Mouse (Mus musculus) midbrain, embryonic 12.5 days (tissue): ENCODE results near the gene Kif26b. TPM values are rescaled to one million over a fixed set of nuclear protein-coding genes. Genes with fewer than 3 reads are reported as not detected.

Experiments
- ATAC-seq: fragments of 200-750 bp; cut with Nextera tagmentation; 2 replicates; pipeline ENCODE4 v1.8.0; 2017; ENCODE audit warnings: low read depth, moderate TSS enrichment, moderate library complexity; ENCODE audit not compliant: low FRiP score
- H3K27ac ChIP-seq: fragments of 300-500 bp; sonication (generic); replicated peaks from 2 replicates; pipeline ENCODE4 v1.5.1; 2016; ENCODE audit warnings: mild to moderate bottlenecking
- H3K27me3 ChIP-seq: fragments of 300-500 bp; sonication (generic); 2 replicates; pipeline ENCODE4 v1.6.1; 2016; ENCODE audit warnings: mild to moderate bottlenecking
- H3K36me3 ChIP-seq: fragments of 300-500 bp; sonication (generic); 2 replicates; pipeline ENCODE4 v1.6.1; 2016
- H3K4me1 ChIP-seq: fragments of 300-500 bp; sonication (generic); 2 replicates; pipeline ENCODE4 v1.6.1; 2016
- H3K4me2 ChIP-seq: fragments of 300-500 bp; sonication (generic); replicated peaks from 2 replicates; pipeline ENCODE4 v1.6.1; 2016; ENCODE audit warnings: mild to moderate bottlenecking, moderate library complexity
- H3K4me3 ChIP-seq: fragments of 300-500 bp; sonication (generic); 2 replicates; pipeline ENCODE4 v1.5.1; 2016; ENCODE audit warnings: mild to moderate bottlenecking
- H3K9ac ChIP-seq: fragments of 300-500 bp; sonication (generic); replicated peaks from 2 replicates; pipeline ENCODE4 v1.6.1; 2016; ENCODE audit warnings: mild to moderate bottlenecking, moderate library complexity
- H3K9me3 ChIP-seq: fragments of 300-500 bp; sonication (generic); 2 replicates; pipeline ENCODE4 v1.6.1; 2016; ENCODE audit warnings: mild to moderate bottlenecking
- WGBS: fragments of 180-500 bp; shearing (Covaris S2); methylation state at CpG from one replicate; pipeline ENCODE4 v1.1.7; 2016; 5-methylcytosine and 5-hydroxymethylcytosine counted together
- polyA plus RNA-seq: library from polyadenylated mRNA; unstranded; fragments of >200 nt; fragmentation: Nextera tagmentation; extraction: Ambion mirVana; gene quantifications from 2 replicates; pipeline ENCODE4 v1.2.1, GENCODE M21; 2016

The Kif26b gene
- polyA plus RNA-seq, 1 experiment from 2014 or later: 8.8 TPM

DNA sequence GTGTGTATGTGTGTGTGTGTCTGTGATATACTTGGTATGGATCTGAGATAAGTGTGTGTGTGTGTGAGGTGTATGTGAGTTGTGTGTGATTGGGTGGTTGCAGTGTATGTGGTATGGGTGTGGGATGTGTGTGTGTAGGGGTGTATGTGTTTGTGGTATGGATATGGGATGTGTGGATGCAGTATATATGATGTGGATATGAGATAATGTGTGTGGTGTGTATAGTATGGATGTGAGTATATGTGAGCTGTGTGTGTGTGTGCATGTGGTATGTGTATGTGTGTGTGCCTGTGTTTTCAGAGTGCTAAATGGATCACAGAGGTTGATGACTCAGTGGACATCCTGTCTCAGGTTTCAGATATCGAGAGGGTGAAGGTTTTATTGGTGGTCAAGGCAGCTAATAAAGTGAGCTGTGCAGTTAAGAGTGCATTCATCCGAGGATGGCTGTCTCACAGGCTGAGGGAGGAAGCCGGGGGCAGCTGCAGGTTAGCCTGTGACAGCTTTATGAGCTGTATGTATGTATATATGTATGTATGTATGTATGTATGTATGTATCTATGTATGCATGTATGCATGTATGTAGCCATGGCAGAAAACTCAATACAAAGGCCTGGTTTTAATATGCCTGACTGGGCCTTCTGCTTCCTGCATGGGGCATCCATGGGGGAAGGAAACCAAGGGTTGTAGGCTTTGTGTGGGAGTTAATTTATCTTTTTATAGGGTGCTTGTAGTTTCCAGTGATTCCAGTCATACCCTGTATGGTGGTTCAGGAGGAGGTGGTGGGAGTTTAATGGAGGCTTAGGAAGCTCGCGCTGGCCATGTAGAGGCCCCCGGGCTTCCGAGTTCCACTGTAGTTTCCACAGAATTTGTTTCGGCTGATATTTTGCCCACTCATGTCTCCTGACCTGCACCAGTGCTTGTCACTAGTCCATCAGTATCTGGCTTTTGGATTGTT is 14.3 kb downstream of the Kif26b start:
- H3K9ac ChIP-seq: no peak overlapping the region
- no peak overlapping the region for H3K27ac ChIP-seq
- H3K27me3 ChIP-seq: no peaks in the 10 kb centered on the region
- no peak overlapping the region for H3K4me3 ChIP-seq
- no peaks in the 10 kb centered on the region; the same call in 1 of the 2 replicates for H3K4me1 ChIP-seq
- H3K4me2 ChIP-seq: no peak overlapping the region
- 87% methylated on average over 8 of the region's 8 CpGs for WGBS
- ATAC-seq: no peak
- H3K36me3 ChIP-seq: no peaks in the 10 kb centered on the region
- H3K9me3 ChIP-seq: no peaks in the 10 kb centered on the region

DNA sequence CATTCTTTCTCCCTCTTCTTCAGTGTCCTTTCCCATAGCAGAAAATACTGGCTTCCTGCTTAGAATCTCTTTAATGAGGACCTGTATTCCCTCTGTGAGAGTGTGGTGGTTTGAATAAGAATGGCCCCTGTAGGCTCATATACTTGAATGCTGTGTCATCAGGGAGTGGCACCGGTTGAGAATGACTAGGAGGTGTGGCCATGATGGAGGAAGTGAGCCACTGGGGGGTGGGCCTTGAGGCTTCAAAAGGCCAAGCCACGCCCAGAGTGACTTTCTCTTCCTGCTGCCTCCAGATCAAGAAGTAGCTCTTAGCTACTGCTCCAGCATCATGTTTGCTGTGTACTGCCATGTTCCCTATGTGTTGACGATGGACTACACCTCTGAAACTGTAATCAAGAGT is 15.7 kb downstream of the Kif26b start:
- H3K4me3 ChIP-seq: no peak overlapping the region
- no peak for ATAC-seq
- 83% methylated on average over 3 of the region's 3 CpGs for WGBS

DNA sequence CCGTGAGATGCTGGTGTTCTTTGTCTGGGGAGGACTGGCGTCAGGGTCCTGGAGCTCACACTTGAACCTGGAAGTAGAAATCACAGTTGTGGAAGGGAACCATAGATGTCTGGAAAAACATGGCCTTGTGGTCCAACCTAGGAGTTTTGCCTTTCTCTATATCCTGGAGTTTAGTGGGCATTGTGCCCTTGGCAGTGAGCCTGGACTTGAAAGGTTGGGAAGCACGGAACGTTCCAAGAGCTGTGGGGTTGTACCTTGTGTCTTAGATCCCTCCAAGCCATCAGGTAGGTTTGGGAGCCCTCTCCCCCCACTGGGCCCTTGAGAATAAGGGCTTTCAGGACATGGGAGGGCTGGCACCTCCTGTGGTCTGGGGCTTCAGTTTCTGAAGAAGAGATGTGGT is 20.7 kb downstream of the Kif26b start:
- Histone ChIP-seq H3K9me3 (no peaks in the 10 kb centered on the region), H3K27ac (no peak overlapping the region), H3K4me1 (peaks cover 8% of the 10 kb centered on the region), H3K27me3 (no peaks in the 10 kb centered on the region), H3K36me3 (no peaks in the 10 kb centered on the region), H3K4me3 (no peak overlapping the region), H3K4me2 (no peak overlapping the region), H3K9ac (no peak overlapping the region)
- WGBS: 86% methylated on average over 4 of the region's 4 CpGs
- ATAC-seq: no peak

More for the DNA sequence above, 15.7 kb downstream of the Kif26b start:
- H3K27me3 ChIP-seq: no peaks in the 10 kb centered on the region
- H3K9me3 ChIP-seq: no peaks in the 10 kb centered on the region
- H3K4me2 ChIP-seq: no peak overlapping the region
- no peaks in the 10 kb centered on the region; the same call in 1 of the 2 replicates for H3K4me1 ChIP-seq
- H3K9ac ChIP-seq: no peak overlapping the region
- H3K27ac ChIP-seq: no peak overlapping the region
- H3K36me3 ChIP-seq: no peaks in the 10 kb centered on the region

DNA sequence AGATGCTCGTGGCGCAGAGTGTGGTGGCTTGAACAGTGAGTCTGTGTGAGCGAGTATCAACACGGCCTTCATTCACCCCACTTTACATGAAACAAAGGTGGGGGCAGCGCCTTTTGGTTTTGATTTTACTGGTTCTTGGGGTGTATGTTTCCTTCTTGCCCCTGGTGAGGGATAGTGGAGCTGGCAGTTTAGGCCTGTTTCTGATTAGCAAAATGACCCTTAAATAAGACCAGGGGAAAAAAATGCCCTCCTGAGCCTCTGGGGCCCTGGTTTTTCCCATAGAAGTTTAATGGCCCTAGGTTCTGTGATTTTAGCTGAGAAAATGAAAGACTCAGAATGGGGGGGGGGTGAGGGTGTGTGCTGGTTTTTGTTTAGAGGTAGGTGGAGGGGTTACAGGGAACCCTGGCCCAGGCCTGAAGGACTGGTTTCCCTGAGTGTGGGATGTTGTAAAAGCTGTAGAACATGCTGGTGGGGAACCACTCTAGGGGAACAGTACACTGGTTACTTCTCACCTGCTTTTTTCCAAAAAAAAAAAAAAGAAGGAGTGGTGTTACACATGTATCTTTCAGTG is 21.6 kb downstream of the Kif26b start:
- peaks cover 8% of the 10 kb centered on the region for H3K4me1 ChIP-seq
- WGBS: 78% methylated on average over 5 of the region's 5 CpGs
- H3K9ac ChIP-seq: no peak overlapping the region
- no peaks in the 10 kb centered on the region for H3K36me3 ChIP-seq
- H3K9me3 ChIP-seq: no peaks in the 10 kb centered on the region
- no peak for ATAC-seq
- no peak overlapping the region for H3K4me2 ChIP-seq
- H3K27me3 ChIP-seq: no peaks in the 10 kb centered on the region
- no peak overlapping the region for H3K4me3 ChIP-seq
- no peak overlapping the region for H3K27ac ChIP-seq

DNA sequence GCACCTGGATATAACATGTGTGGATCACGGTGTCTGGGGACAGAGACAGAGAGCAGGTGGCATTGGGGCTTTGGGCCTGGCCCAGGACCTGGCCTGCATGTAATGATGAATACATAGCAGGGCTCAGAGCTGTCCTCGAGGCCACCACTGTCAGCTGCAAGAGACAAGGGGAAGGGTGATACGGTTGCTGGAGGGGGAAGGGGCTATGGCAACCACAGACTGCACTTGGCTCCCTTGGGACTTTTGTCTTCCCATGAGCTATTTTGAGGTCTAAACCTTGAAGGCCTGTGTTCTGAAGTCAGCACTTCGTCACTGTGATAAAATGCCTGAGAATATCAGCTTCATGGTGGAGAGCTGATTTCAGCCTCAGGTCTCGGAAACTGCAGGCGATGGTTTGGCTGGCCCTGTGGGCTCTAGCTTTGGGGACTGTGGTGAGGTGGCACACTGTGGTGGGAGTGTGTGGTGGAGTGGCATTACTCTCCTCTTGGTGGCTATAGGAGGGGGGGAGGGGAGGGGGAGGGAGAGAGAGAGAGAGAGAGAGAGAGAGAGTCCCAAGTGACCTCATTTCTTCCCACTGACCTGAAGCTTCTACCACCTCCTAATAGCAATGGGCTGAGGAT is 23.5 kb downstream of the Kif26b start:
- no peak overlapping the region for H3K4me2 ChIP-seq
- H3K9ac ChIP-seq: no peak overlapping the region
- H3K36me3 ChIP-seq: no peaks in the 10 kb centered on the region
- no peaks in the 10 kb centered on the region for H3K9me3 ChIP-seq
- H3K27ac ChIP-seq: no peak overlapping the region
- H3K4me1 ChIP-seq: peaks cover 8% of the 10 kb centered on the region
- H3K27me3 ChIP-seq: no peaks in the 10 kb centered on the region
- H3K4me3 ChIP-seq: no peak overlapping the region
- no peak for ATAC-seq
- WGBS: 84% methylated on average over 6 of the region's 6 CpGs

DNA sequence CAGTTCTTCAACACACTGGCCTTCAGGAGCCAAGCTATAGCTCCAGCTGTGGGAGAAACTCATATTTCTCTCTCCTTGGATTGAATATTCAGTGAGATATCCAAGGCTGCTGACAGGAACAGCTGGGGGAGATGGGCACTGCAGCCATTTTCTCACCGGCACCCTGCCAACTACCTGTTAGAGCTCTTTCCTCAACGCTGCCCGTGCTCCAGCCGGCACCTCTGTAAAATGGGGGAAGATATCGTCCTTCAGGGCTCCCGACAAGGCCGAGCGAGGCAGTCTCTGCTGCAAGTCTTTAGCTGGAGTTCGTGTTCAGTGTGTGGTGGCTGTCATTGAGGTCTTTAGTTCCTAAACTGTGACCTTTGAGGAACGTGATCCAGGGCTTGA is 24.0 kb downstream of the Kif26b start:
- no peak overlapping the region for H3K27ac ChIP-seq
- no peaks in the 10 kb centered on the region for H3K9me3 ChIP-seq
- no peak overlapping the region for H3K9ac ChIP-seq
- ATAC-seq: no peak
- 50% methylated on average over 10 of the region's 10 CpGs for WGBS
- no peaks in the 10 kb centered on the region for H3K27me3 ChIP-seq
- no peak overlapping the region for H3K4me3 ChIP-seq
- no peak overlapping the region for H3K4me2 ChIP-seq
- H3K36me3 ChIP-seq: no peaks in the 10 kb centered on the region
- peaks cover 8% of the 10 kb centered on the region for H3K4me1 ChIP-seq

DNA sequence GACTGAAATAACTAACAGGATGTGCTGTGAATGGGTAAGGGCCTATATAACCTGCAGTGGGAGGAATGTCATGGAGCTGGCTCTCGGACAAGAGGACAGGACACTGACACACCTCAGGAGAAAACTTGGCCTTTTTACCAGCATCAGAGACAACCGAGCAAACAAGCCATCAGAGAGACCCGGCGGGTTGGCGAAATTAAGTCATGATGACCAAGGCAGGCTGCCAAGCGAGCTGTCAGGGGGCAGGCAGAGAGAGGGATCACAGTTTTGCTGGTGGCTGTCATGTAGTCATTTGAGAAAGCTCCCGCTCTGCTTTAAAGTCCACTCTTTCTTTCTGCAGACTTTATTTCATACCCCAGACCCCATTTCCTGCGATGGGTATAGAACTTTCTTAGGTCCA is 27.3 kb downstream of the Kif26b start:
- Histone ChIP-seq H3K4me2 (no peak overlapping the region), H3K4me3 (no peak overlapping the region), H3K9me3 (no peaks in the 10 kb centered on the region), H3K27ac (no peak overlapping the region), H3K4me1 (peaks cover 8% of the 10 kb centered on the region), H3K27me3 (no peaks in the 10 kb centered on the region), H3K36me3 (no peaks in the 10 kb centered on the region), H3K9ac (no peak overlapping the region)
- WGBS: 96% methylated on average over 8 of the region's 8 CpGs
- no peak for ATAC-seq

DNA sequence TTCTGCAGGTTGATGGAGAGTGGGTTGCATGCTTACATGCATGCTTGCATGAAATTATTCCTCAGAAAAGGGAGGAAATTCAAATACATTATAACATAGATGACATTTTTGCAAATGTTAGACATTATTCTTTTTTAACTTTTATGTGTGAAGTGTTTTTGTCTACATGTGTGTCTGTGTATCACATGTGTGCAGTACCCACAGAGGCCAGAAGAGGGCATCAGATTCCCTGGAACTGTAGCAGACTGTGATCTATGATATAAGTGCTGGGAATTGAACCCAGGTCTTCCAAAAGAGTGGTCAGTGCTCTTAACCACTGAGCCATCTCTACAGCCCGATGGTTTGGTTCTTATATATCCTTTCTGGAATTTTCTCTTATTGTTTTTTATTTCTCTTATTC is 31.1 kb downstream of the Kif26b start:
- no peak for ATAC-seq
- no peaks in the 10 kb centered on the region for H3K4me1 ChIP-seq
- 97% methylated on average over 1 of the region's 1 CpGs for WGBS
- no peak overlapping the region for H3K27ac ChIP-seq
- H3K36me3 ChIP-seq: no peaks in the 10 kb centered on the region
- no peak overlapping the region for H3K4me2 ChIP-seq
- H3K4me3 ChIP-seq: no peak overlapping the region
- no peak overlapping the region for H3K9ac ChIP-seq
- H3K27me3 ChIP-seq: no peaks in the 10 kb centered on the region
- H3K9me3 ChIP-seq: no peaks in the 10 kb centered on the region

DNA sequence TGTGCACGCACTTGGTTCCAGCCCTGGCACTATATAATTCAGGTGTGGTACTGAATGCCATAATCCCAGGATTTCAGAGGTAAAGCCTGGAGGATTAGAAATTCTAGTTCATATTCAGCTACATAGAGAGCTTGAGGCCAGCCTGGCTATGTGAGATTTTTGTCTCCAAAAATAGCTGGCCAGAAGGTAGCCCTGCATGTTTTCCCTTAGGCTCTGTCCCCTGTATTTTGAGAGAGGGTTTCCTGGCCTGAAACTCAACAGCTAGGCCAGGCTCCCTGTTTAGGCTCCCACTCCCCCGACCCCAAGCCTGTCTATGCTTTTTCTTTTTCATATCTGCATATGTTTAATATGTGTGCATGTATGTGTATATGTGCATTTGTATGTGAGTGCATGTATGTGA is 34.9 kb downstream of the Kif26b start:
- no peak overlapping the region for H3K4me3 ChIP-seq
- no peak overlapping the region for H3K4me2 ChIP-seq
- no peaks in the 10 kb centered on the region for H3K27me3 ChIP-seq
- H3K9me3 ChIP-seq: no peaks in the 10 kb centered on the region
- H3K36me3 ChIP-seq: no peaks in the 10 kb centered on the region
- ATAC-seq: no peak
- no peak overlapping the region for H3K9ac ChIP-seq
- WGBS: 91% methylated on average over 2 of the region's 2 CpGs
- 0 out of 2 replicates have a peak, but pooled peaks cover 3% of the 10 kb centered on the region for H3K4me1 ChIP-seq
- no peak overlapping the region for H3K27ac ChIP-seq

DNA sequence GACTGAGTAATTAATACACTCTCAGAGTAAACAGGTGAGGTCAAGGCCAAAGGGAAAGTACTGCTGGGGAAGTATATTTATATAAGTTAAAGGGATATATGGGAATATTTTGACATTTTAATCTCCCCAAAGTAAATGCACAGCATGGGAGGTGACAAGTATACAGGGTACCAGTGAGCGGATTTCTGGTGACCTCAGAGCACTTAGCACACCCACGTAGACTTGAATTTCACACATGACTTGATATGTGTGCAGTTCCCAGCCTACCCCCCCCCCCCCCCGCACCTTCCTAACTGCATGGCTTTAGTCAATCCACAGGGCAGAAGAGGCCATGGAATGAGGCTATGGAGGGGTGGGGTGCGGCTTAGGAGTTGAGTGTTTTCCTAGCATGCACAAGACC is 35.9 kb downstream of the Kif26b start:
- H3K4me1 ChIP-seq: 0 out of 2 replicates have a peak, but pooled peaks cover 3% of the 10 kb centered on the region
- no peak overlapping the region for H3K4me2 ChIP-seq
- H3K4me3 ChIP-seq: no peak overlapping the region
- no peak for ATAC-seq
- H3K9me3 ChIP-seq: no peaks in the 10 kb centered on the region
- no peaks in the 10 kb centered on the region for H3K36me3 ChIP-seq
- WGBS: 70% methylated on average over 4 of the region's 4 CpGs
- H3K27me3 ChIP-seq: no peaks in the 10 kb centered on the region
- H3K27ac ChIP-seq: no peak overlapping the region
- H3K9ac ChIP-seq: no peak overlapping the region

DNA sequence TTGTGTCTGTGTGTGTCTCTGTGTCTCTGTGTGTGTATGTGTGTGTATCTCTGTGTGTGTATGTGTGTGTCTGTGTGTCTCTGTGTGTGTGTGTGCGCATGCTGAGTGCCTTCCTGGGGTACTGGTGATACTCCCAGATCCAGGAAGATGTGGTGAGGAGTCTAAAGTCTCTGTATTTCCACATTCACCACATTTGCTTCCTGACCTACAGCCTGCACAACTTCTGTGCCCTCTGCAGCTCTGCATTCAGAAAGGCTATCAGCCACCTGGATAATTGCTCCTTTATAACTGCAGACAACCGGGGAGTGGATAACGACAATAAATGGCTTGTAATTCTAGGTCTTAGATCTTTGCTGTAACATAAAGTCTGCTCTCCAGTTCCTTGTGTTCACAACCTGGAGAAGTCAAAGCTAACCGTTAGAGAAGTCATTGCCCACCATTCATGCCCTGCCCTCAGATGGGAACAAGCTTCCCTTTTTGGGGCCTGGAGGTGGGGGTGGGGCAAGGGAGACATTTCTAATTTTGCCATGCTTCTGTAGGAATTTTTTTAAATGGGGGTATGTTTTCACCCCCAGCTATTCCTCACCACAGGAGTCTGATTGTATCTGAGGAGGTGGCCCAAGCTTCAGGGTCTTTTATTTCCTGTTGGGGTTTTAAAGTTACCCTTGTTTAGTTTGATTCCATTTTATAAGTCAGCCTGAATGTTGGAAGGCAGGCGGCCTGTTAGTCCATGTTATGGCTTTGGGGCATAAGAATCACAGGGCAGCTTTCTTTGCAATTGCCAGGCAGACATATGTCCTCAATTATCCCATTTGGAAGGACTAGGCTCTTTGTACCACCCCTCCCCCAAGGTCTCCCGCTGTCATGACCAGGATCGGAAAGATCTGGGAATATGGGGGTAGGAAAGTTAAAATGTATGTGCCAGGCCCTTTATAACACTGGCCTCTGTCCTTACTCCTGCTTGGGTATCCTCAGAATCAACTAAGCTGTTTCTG is 39.9 kb downstream of the Kif26b start:
- H3K27ac ChIP-seq: no peak overlapping the region
- ATAC-seq: no peak
- H3K9me3 ChIP-seq: no peaks in the 10 kb centered on the region
- peaks cover 15% of the 10 kb centered on the region for H3K4me1 ChIP-seq
- H3K36me3 ChIP-seq: no peaks in the 10 kb centered on the region
- no peaks in the 10 kb centered on the region for H3K27me3 ChIP-seq
- WGBS: 78% methylated on average over 7 of the region's 7 CpGs
- no peak overlapping the region for H3K9ac ChIP-seq
- H3K4me3 ChIP-seq: no peak overlapping the region
- no peak overlapping the region for H3K4me2 ChIP-seq
